Mouse (Mus musculus): ENCODE results near the gene Zfyve28.

DNA sequence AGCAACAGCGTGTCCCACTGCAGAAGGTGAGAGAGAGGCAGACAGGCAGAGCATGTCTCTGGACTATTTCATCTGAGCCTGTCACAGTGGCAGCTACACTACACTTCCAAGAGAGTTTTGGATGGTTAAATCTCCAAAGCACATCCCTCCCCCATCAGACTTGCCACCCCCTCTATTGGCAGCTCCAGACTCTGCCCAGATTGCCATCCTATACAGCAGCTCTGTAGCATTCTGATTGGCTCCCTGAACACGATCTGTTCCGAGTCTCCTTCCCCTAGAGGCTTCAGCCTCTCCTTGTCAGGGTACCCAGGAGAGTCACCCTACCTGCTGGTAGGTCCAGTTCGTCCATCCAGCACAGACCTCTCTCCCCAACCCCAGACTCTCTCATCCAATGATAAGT is 9.8 kb upstream of the Zfyve28 start:
- no peak for TF ChIP-seq POLR2A (IDR thresholded peaks at IDR 0.05; ENCODE audit: extremely low read depth, insufficient read depth, low read length)
- no peak for TF ChIP-seq CTCF (IDR thresholded peaks at IDR 0.05; ENCODE audit: low read depth, low read length)
